Mouse (Mus musculus) heart, adult 2 months (tissue): ENCODE results near the gene Chst5.

Experiments used
- CTCF ChIP-seq: fragments of 200-600 bp; IDR thresholded peaks from 2 replicates; pipeline ENCODE4 v1.8.1; 2022; ENCODE audit warnings: antibody characterized with exemption, mild to moderate bottlenecking, moderate library complexity
- EP300 ChIP-seq: fragments of 200-500 bp; IDR thresholded peaks from 2 replicates; pipeline ENCODE4 v1.6.1; 2011; ENCODE audit warnings: low read depth, low read length, control low read depth; ENCODE audit not compliant: insufficient read depth

GRCm38 (mm10) chr8:111954844-111955594 is 44.8 kb upstream of the Chst5 start:
- TF ChIP-seq EP300: no peak
- TF ChIP-seq CTCF: no peak
